Mouse (Mus musculus) CH12.LX (cell line): ENCODE measurements around the gene Txndc2.

Source experiments
- CTCF ChIP-seq, 2 experiments: IDR thresholded peaks in 1 of 2; conservative IDR thresholded peaks in 1 of 2; 2 replicates each; pipeline ENCODE4 v1.5.1; 2011 to 2012; ENCODE audit warnings: low read depth in 2 of 2, low read length in 2 of 2, improper control_type of control experiment in 1 of 2, inconsistent platforms in 1 of 2, mild to moderate bottlenecking in 1 of 2, moderate library complexity in 1 of 2
- ELF1 ChIP-seq: IDR thresholded peaks from 2 replicates; pipeline ENCODE4 v1.6.1; 2014; ENCODE audit warnings: low read depth, mild to moderate bottlenecking, inconsistent platforms, low read length, improper control_type of control experiment
- EP300 ChIP-seq: IDR thresholded peaks from 2 replicates; pipeline ENCODE4 v1.6.1; 2011; ENCODE audit warnings: low read length, improper control_type of control experiment
- HCFC1 ChIP-seq: IDR thresholded peaks from 2 replicates; pipeline ENCODE4 v1.6.1; 2012; ENCODE audit warnings: low read depth, mild to moderate bottlenecking, inconsistent platforms, low read length, improper control_type of control experiment
- IRF4 ChIP-seq: IDR thresholded peaks from 2 replicates; pipeline ENCODE4 v1.6.1; 2014; ENCODE audit warnings: low read depth, mild to moderate bottlenecking, inconsistent platforms, low read length, improper control_type of control experiment
- KAT2A ChIP-seq: IDR thresholded peaks from 2 replicates; pipeline ENCODE4 v1.6.1; 2012; ENCODE audit warnings: low read length, improper control_type of control experiment, inconsistent platforms; ENCODE audit not compliant: insufficient replicate concordance
- MYC ChIP-seq: IDR thresholded peaks from 2 replicates; pipeline ENCODE4 v1.6.1; 2011; ENCODE audit warnings: low read depth, mild to moderate bottlenecking, improper control_type of control experiment, low read length
- POLR2A ChIP-seq: IDR thresholded peaks from 2 replicates; pipeline ENCODE4 v1.6.1; 2011; ENCODE audit warnings: low read depth, mild to moderate bottlenecking, improper control_type of control experiment, low read length
- POLR2AphosphoS2 ChIP-seq: IDR thresholded peaks from 2 replicates; pipeline ENCODE4 v1.6.1; 2011; ENCODE audit warnings: low read depth, low read length, improper control_type of control experiment
- RAD21 ChIP-seq: IDR thresholded peaks from 2 replicates; pipeline ENCODE4 v1.6.1; 2011; ENCODE audit warnings: low read depth, mild to moderate bottlenecking, low read length, improper control_type of control experiment, moderate library complexity
- RCOR1 ChIP-seq: conservative IDR thresholded peaks from 2 replicates; pipeline ENCODE4 v1.6.1; 2012; ENCODE audit warnings: low read depth, mild to moderate bottlenecking, inconsistent platforms, low read length, improper control_type of control experiment
- USF2 ChIP-seq: conservative IDR thresholded peaks from 2 replicates; pipeline ENCODE4 v1.6.1; 2011; ENCODE audit warnings: low read depth, low read length, improper control_type of control experiment
- ZC3H11A ChIP-seq: IDR thresholded peaks from 2 replicates; pipeline ENCODE4 v1.6.1; 2012; ENCODE audit warnings: low read depth, mild to moderate bottlenecking, inconsistent platforms, low read length, improper control_type of control experiment
- ZNF384 ChIP-seq: IDR thresholded peaks from 2 replicates; pipeline ENCODE4 v1.6.1; 2012; ENCODE audit warnings: low read depth, low read length, improper control_type of control experiment, inconsistent platforms

DNA sequence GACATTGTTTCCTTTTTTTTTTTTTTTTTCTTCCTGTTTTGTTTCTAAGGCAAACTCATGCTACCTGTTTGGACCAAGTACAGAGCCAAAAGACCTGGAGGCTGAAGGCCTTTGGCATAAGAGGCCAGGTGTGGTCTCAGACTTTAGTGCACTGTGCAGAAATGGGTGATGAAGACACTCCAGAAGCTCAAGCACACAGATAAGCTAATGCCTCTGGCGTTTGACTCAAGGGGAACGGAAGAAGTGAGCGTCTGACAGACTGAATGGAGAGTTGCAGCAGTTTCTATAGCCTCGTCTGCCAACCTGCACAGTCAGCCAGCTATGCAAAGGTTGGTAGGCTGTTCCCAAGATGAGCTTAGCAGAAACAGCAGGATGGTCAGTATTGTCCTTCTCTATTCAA is 13.6 kb upstream of the Txndc2 start:
- TF ChIP-seq POLR2A (no peak), USF2 (no peak), CTCF (conservative IDR thresholded peaks at IDR 0.05 in 1 of 2, IDR thresholded peaks at IDR 0.05 in 1 of 2; ENCODE audit: low read depth in 2 of 2, low read length in 2 of 2) (no peak), ZC3H11A (no peak), EP300 (no peak), ZNF384 (no peak), RCOR1 (no peak), RAD21 (no peak), KAT2A (no peak), IRF4 (no peak), MYC (no peak), ELF1 (no peak), HCFC1 (no peak), POLR2AphosphoS2 (no peak)
